Mouse (Mus musculus): ENCODE measurements at regions not wholly inside any gene's neighbourhood (a gene's known extent, or its start where the extent isn't known, plus 50 kb on each side); places are given as distances from the start of the nearest gene placed in this dataset.
A peak's percentile ranks its signal among the peaks of the same experiment; 100 is the strongest.

GRCm38 (mm10) chr7:116857744-116858143 lies 353.6 kb downstream of the Nucb2 start:
- no peak for DNase-seq

- no peak for DNase-seq
Observed at GRCm38 (mm10) chr7:116882268-116882964, 378.2 kb downstream of the Nucb2 start.

- DNase-seq, result no peak
Observed at GRCm38 (mm10) chr7:116893846-116894245, 389.7 kb downstream of the Nucb2 start.

GRCm38 (mm10) chr7:116915797-116916196 lies 411.6 kb downstream of the Nucb2 start:
- DNase-seq, result no peak

GRCm38 (mm10) chr7:116917921-116918670 lies 413.9 kb downstream of the Nucb2 start:
- no peak for DNase-seq

- no peak for DNase-seq
Observed at GRCm38 (mm10) chr7:116946448-116946847, 434.3 kb upstream of the Xylt1 start.

GRCm38 (mm10) chr7:116959196-116959895 lies 421.4 kb upstream of the Xylt1 start:
- no peak for DNase-seq

- DNase-seq, result no peak
Observed at GRCm38 (mm10) chr7:116963839-116964238, 416.9 kb upstream of the Xylt1 start.

GRCm38 (mm10) chr7:116991351-116991750 lies 389.4 kb upstream of the Xylt1 start:
- no peak for DNase-seq

GRCm38 (mm10) chr7:116992166-116992565 lies 388.6 kb upstream of the Xylt1 start:
- no peak for DNase-seq

GRCm38 (mm10) chr7:116995770-116996169 lies 385.0 kb upstream of the Xylt1 start:
- no peak for DNase-seq

- DNase-seq, result no peak
Observed at GRCm38 (mm10) chr7:117003167-117003566, 377.6 kb upstream of the Xylt1 start.

GRCm38 (mm10) chr7:117018349-117018748 lies 362.4 kb upstream of the Xylt1 start:
- DNase-seq, result no peak

- DNase-seq, result peak; percentile 7
Observed at GRCm38 (mm10) chr7:117021716-117022115, 359.1 kb upstream of the Xylt1 start.

- no peak for DNase-seq
Observed at GRCm38 (mm10) chr7:117044926-117045325, 335.9 kb upstream of the Xylt1 start.

GRCm38 (mm10) chr7:117049249-117049648 lies 331.5 kb upstream of the Xylt1 start:
- DNase-seq, result no peak

GRCm38 (mm10) chr7:117065771-117066170 lies 315.0 kb upstream of the Xylt1 start:
- no peak for DNase-seq

- DNase-seq, result no peak
Observed at GRCm38 (mm10) chr7:117090911-117091550, 289.7 kb upstream of the Xylt1 start.

- no peak for DNase-seq
Observed at GRCm38 (mm10) chr7:117092860-117093259, 287.9 kb upstream of the Xylt1 start.

- no peak for DNase-seq
Observed at GRCm38 (mm10) chr7:117097618-117098017, 283.2 kb upstream of the Xylt1 start.

GRCm38 (mm10) chr7:117099041-117099440 lies 281.7 kb upstream of the Xylt1 start:
- DNase-seq, result no peak

- no peak for DNase-seq
Observed at GRCm38 (mm10) chr7:117103035-117103434, 277.7 kb upstream of the Xylt1 start.

All from gastrocnemius, postnatal 10 days (tissue).